Mouse (Mus musculus): ENCODE results near the gene Cltb.

- TF ChIP-seq POLR2A (IDR thresholded peaks at IDR 0.05; ENCODE audit: extremely low read depth, insufficient read depth, low read length) (no peak), CTCF (IDR thresholded peaks at IDR 0.05; ENCODE audit: low read depth, low read length) (no peak)
These were observed 39.3 kb upstream of the Cltb start for GRCm38 (mm10) chr13:54650461-54650860.

Data from liver, adult 2 months (tissue).